In genomic region chr13:60686024-60686663, GRCm38 (mm10) we compare ENCODE assay signal across 9 mouse cellular contexts.
A peak's percentile ranks its signal among the peaks of the same experiment; 100 is the strongest.
DNase-seq lines count a peak whose midpoint lies in the region; ATAC-seq and TF ChIP-seq lines count a peak whose summit lies in the region.
"Had no signal": no experiment of that assay in that cellular context is flagged by ENCODE, and none has a peak within 500 bp of the region (broad histone marks: within the 10 kb centered on the region; RNA-seq: fewer than 3 reads in every experiment).

No protein-coding gene starts in this region.

- 49% methylated on average over 12 of the region's 12 CpGs for WGBS in heart, embryonic 14.5 days
- WGBS in neural tube, embryonic 15.5 days: 72% methylated on average over 12 of the region's 12 CpGs
- 36% methylated on average over 12 of the region's 12 CpGs for WGBS in limb, embryonic 10.5 days
- WGBS in stomach, postnatal 0 days: 31% methylated on average over 12 of the region's 12 CpGs

- no peak overlapping the region for H3K4me3 ChIP-seq in heart, embryonic 14.5 days (ENCODE audit: control insufficient read depth in 1 of 2, insufficient read depth in 1 of 2, low read depth in 1 of 2, low read length in 2 of 2)
- H3K4me3 ChIP-seq in neural tube, embryonic 15.5 days (replicated peaks): no peak overlapping the region
- H3K4me3 ChIP-seq in limb, embryonic 10.5 days: no peak overlapping the region
- H3K4me3 ChIP-seq in stomach, postnatal 0 days (ENCODE audit: low read depth, low read length): no peak overlapping the region

- H3K27ac ChIP-seq in heart, embryonic 14.5 days (replicated peaks in 1 of 2; ENCODE audit: control insufficient read depth in 1 of 2, insufficient read depth in 1 of 2, low read depth in 2 of 2, low read length in 2 of 2): peak overlapping the region in 1 of 2 experiments; percentile 36; a peak in 1 of 4 replicates
- 0 out of 2 replicates have a peak overlapping the region, but pooled peaks have one; percentile 24 for H3K27ac ChIP-seq in neural tube, embryonic 15.5 days (replicated peaks)
- H3K27ac ChIP-seq in limb, embryonic 10.5 days: peak overlapping the region; percentile 14; the same call in 1 of the 2 replicates
- peak overlapping the region; percentile 64 for H3K27ac ChIP-seq in stomach, postnatal 0 days (replicated peaks)

- H3K4me1 ChIP-seq in heart, embryonic 14.5 days (ENCODE audit: control insufficient read depth in 2 of 2, insufficient read depth in 2 of 2, low read length in 2 of 2): peaks cover 30 to 38% of the 10 kb centered on the region in 2 experiments
- H3K4me1 ChIP-seq in neural tube, embryonic 15.5 days: peaks cover 48% of the 10 kb centered on the region
- H3K4me1 ChIP-seq in limb, embryonic 10.5 days: peaks cover 53% of the 10 kb centered on the region
- H3K4me1 ChIP-seq in stomach, postnatal 0 days (replicated peaks; ENCODE audit: control insufficient read depth, insufficient read depth): peaks cover 11% of the 10 kb centered on the region; the same call in 1 of the 2 replicates

- H3K9me3 ChIP-seq in heart, embryonic 14.5 days (ENCODE audit: control insufficient read depth, low read length): no peaks in the 10 kb centered on the region
- no peaks in the 10 kb centered on the region for H3K9me3 ChIP-seq in neural tube, embryonic 15.5 days (replicated peaks)
- H3K9me3 ChIP-seq in limb, embryonic 10.5 days (replicated peaks): no peaks in the 10 kb centered on the region
- H3K9me3 ChIP-seq in stomach, postnatal 0 days (ENCODE audit: control insufficient read depth, low read length): no peaks in the 10 kb centered on the region

- no peak overlapping the region for H3K9ac ChIP-seq in heart, embryonic 14.5 days (ENCODE audit: low read length)
- H3K9ac ChIP-seq in neural tube, embryonic 15.5 days (replicated peaks): no peak overlapping the region
- H3K9ac ChIP-seq in stomach, postnatal 0 days (ENCODE audit: low read length): no peak overlapping the region

- H3K4me2 ChIP-seq in heart, embryonic 14.5 days (ENCODE audit: low read length): no peak overlapping the region
- H3K4me2 ChIP-seq in neural tube, embryonic 15.5 days: no peak overlapping the region
- no peak overlapping the region for H3K4me2 ChIP-seq in stomach, postnatal 0 days (replicated peaks; ENCODE audit: low read depth)

- no peak for TF ChIP-seq CTCF in stomach, postnatal 0 days (IDR thresholded peaks at IDR 0.05; ENCODE audit: low read depth)

- H3K36me3 ChIP-seq in heart, embryonic 14.5 days (ENCODE audit: control insufficient read depth, insufficient read depth, low read length): no peaks in the 10 kb centered on the region
- no peaks in the 10 kb centered on the region for H3K36me3 ChIP-seq in neural tube, embryonic 15.5 days
- no peaks in the 10 kb centered on the region for H3K36me3 ChIP-seq in limb, embryonic 10.5 days
- no peaks in the 10 kb centered on the region for H3K36me3 ChIP-seq in stomach, postnatal 0 days (ENCODE audit: control insufficient read depth, insufficient read depth, low read length)

- no peaks in the 10 kb centered on the region for H3K27me3 ChIP-seq in heart, embryonic 14.5 days (ENCODE audit: control insufficient read depth, insufficient read depth, low read length)
- no peaks in the 10 kb centered on the region for H3K27me3 ChIP-seq in neural tube, embryonic 15.5 days (replicated peaks)
- H3K27me3 ChIP-seq in limb, embryonic 10.5 days (ENCODE audit: low read depth, poor library complexity, severe bottlenecking): no peaks in the 10 kb centered on the region
- H3K27me3 ChIP-seq in stomach, postnatal 0 days (ENCODE audit: control insufficient read depth, insufficient read depth, low read length): no peaks in the 10 kb centered on the region

- intact Hi-C loops in heart, postnatal 14 days (cut with DNase I): loop anchor here (5.0 kb wide), 1 partner anchor 51 kb away; no protein-coding TSS in a partner anchor

- no peak for DNase-seq in heart, postnatal 14 days
- DNase-seq in neural tube, embryonic 10.5 days (ENCODE audit: extremely low spot score, low spot score): no peak
- DNase-seq in limb, embryonic 10.5 days (ENCODE audit: low spot score): no peak
- DNase-seq in stomach, postnatal 0 days (ENCODE audit: low spot score): no peak
- DNase-seq in thymus, postnatal 10 days (ENCODE audit: low spot score in 2 of 2): no peak
- DNase-seq: cerebellum, adult 18-20 months had no signal

- no peak for TF ChIP-seq EP300 in stomach, postnatal 0 days (optimal IDR thresholded peaks at IDR 0.05)

- peak; percentile 36; the same call in 1 of the 2 replicates for ATAC-seq in heart, embryonic 14.5 days (ENCODE audit: insufficient number of reproducible peaks, insufficient read depth, low FRiP score, low read depth)
- no peak for ATAC-seq in neural tube, embryonic 15.5 days (ENCODE audit: low FRiP score)
- peak; percentile 22; the same call in 1 of the 2 replicates for ATAC-seq in stomach, postnatal 0 days (ENCODE audit: low FRiP score, low TSS enrichment)
- no peak for ATAC-seq in frontal cortex, adult (ENCODE audit: low TSS enrichment)

Comparison
In these comparisons a context has a peak if more than half of its experiments do, and no peak if none do; other contexts are left out.
1. ATAC-seq: peak in heart, embryonic 14.5 days (single experiment) and stomach, postnatal 0 days (single experiment); none in neural tube, embryonic 15.5 days (single experiment) and frontal cortex, adult (single experiment).